In genomic region chr13:91165200-91165599, GRCm38 (mm10) we compare ENCODE assay signal across 9 mouse cellular contexts. TPM values are rescaled to one million over a fixed set of nuclear protein-coding genes. Genes with fewer than 3 reads are reported as not detected.
DNase-seq lines count a peak whose midpoint lies in the region; ATAC-seq lines count a peak whose summit lies in the region.
"Had no signal": no experiment of that assay in that cellular context is flagged by ENCODE, and none has a peak within 500 bp of the region (broad histone marks: within the 10 kb centered on the region; RNA-seq: fewer than 3 reads in every experiment).

No protein-coding gene starts in this region.

- H3K4me1 ChIP-seq in limb, embryonic 13.5 days: peaks cover 43% of the 10 kb centered on the region
- H3K4me1 ChIP-seq in limb, embryonic 10.5 days: peaks cover 41% of the 10 kb centered on the region
- H3K4me1 ChIP-seq in heart, embryonic 16.5 days (ENCODE audit: control insufficient read depth, insufficient read depth, low read length): peaks cover 32% of the 10 kb centered on the region
- H3K4me1 ChIP-seq in stomach, embryonic 14.5 days (ENCODE audit: control insufficient read depth, insufficient read depth, low read length): 0 out of 2 replicates have a peak, but pooled peaks cover 5% of the 10 kb centered on the region
- no peaks in the 10 kb centered on the region for H3K4me1 ChIP-seq in midbrain, embryonic 14.5 days (ENCODE audit: control insufficient read depth, insufficient read depth, low read length)

- WGBS in limb, embryonic 13.5 days: 75% methylated on average over 6 of the region's 6 CpGs
- WGBS in limb, embryonic 10.5 days: 90% methylated on average over 6 of the region's 6 CpGs
- WGBS in heart, embryonic 16.5 days: 50% methylated on average over 6 of the region's 6 CpGs
- WGBS in stomach, embryonic 14.5 days: 60% methylated on average over 6 of the region's 6 CpGs
- WGBS in midbrain, embryonic 14.5 days: 74% methylated on average over 6 of the region's 6 CpGs

- no peak overlapping the region for H3K9ac ChIP-seq in limb, embryonic 13.5 days
- H3K9ac ChIP-seq in heart, embryonic 16.5 days (ENCODE audit: low read length): peak overlapping the region; percentile 3; the same call in 1 of the 2 replicates
- H3K9ac ChIP-seq in stomach, embryonic 14.5 days (replicated peaks; ENCODE audit: low read depth, low read length): no peak overlapping the region
- no peak overlapping the region for H3K9ac ChIP-seq in midbrain, embryonic 14.5 days (replicated peaks; ENCODE audit: low read length)
- H3K9ac ChIP-seq: midbrain, embryonic 12.5 days had no signal

- no peak for DNase-seq in limb, embryonic 10.5 days (ENCODE audit: low spot score)
- peak; percentile 32 for DNase-seq in adrenal gland, postnatal 25 days
- DNase-seq in embryo, embryonic 11 days: no peak
- DNase-seq in midbrain, embryonic 14.5 days: no peak

- H3K4me2 ChIP-seq in limb, embryonic 13.5 days (replicated peaks): no peak overlapping the region
- H3K4me2 ChIP-seq in heart, embryonic 16.5 days (ENCODE audit: low read depth, low read length): 0 out of 2 replicates have a peak overlapping the region, but pooled peaks have one; percentile 17
- H3K4me2 ChIP-seq in stomach, embryonic 14.5 days (replicated peaks; ENCODE audit: low read depth, low read length): no peak overlapping the region
- no peak overlapping the region for H3K4me2 ChIP-seq in midbrain, embryonic 14.5 days (ENCODE audit: low read length)
- H3K4me2 ChIP-seq: midbrain, embryonic 12.5 days had no signal

- ATAC-seq in limb, embryonic 13.5 days (ENCODE audit: low FRiP score, low read depth): peak; percentile 29; the same call in 1 of the 2 replicates
- ATAC-seq in heart, embryonic 16.5 days (replicated peaks; ENCODE audit: extremely low read depth, insufficient read depth, low FRiP score): peak; percentile 42
- ATAC-seq in stomach, embryonic 14.5 days (ENCODE audit: insufficient number of reproducible peaks, insufficient read depth, low FRiP score, low read depth): peak; percentile 69; the same call in 1 of the 2 replicates
- ATAC-seq in erythroid progenitor cell, adult 5-6 weeks (replicated peaks; ENCODE audit: low FRiP score, poor library complexity, severe bottlenecking): no peak
- ATAC-seq in midbrain, embryonic 14.5 days (ENCODE audit: low FRiP score, low TSS enrichment): no peak

- no peaks in the 10 kb centered on the region for H3K36me3 ChIP-seq in limb, embryonic 13.5 days
- H3K36me3 ChIP-seq in limb, embryonic 10.5 days: no peaks in the 10 kb centered on the region
- H3K36me3 ChIP-seq in heart, embryonic 16.5 days (ENCODE audit: control insufficient read depth, insufficient read depth): no peaks in the 10 kb centered on the region
- no peaks in the 10 kb centered on the region for H3K36me3 ChIP-seq in stomach, embryonic 14.5 days (ENCODE audit: control insufficient read depth, insufficient read depth, low read length)
- H3K36me3 ChIP-seq in midbrain, embryonic 14.5 days (ENCODE audit: control insufficient read depth, insufficient read depth, low read length): no peaks in the 10 kb centered on the region
- H3K36me3 ChIP-seq: midbrain, embryonic 12.5 days had no signal

- H3K27ac ChIP-seq in limb, embryonic 13.5 days: peak overlapping the region; percentile 28; the same call in 1 of the 2 replicates
- H3K27ac ChIP-seq in limb, embryonic 10.5 days: no peak overlapping the region
- H3K27ac ChIP-seq in heart, embryonic 16.5 days (ENCODE audit: low read length): peak overlapping the region; percentile 72
- peak overlapping the region; percentile 44 for H3K27ac ChIP-seq in stomach, embryonic 14.5 days (ENCODE audit: low read length)
- H3K27ac ChIP-seq in midbrain, embryonic 14.5 days (replicated peaks; ENCODE audit: low read depth, low read length): no peak overlapping the region
- H3K27ac ChIP-seq: midbrain, embryonic 12.5 days had no signal

- H3K27me3 ChIP-seq in limb, embryonic 13.5 days: no peaks in the 10 kb centered on the region
- H3K27me3 ChIP-seq in limb, embryonic 10.5 days (ENCODE audit: low read depth, poor library complexity, severe bottlenecking): no peaks in the 10 kb centered on the region
- H3K27me3 ChIP-seq in heart, embryonic 16.5 days (ENCODE audit: control insufficient read depth, insufficient read depth, low read length): no peaks in the 10 kb centered on the region
- no peaks in the 10 kb centered on the region for H3K27me3 ChIP-seq in stomach, embryonic 14.5 days (ENCODE audit: control insufficient read depth, insufficient read depth, low read length)
- no peaks in the 10 kb centered on the region for H3K27me3 ChIP-seq in midbrain, embryonic 14.5 days (ENCODE audit: control insufficient read depth, insufficient read depth, low read length)
- H3K27me3 ChIP-seq: midbrain, embryonic 12.5 days had no signal

- H3K9me3 ChIP-seq in limb, embryonic 13.5 days: no peaks in the 10 kb centered on the region
- H3K9me3 ChIP-seq in limb, embryonic 10.5 days (replicated peaks): no peaks in the 10 kb centered on the region
- no peaks in the 10 kb centered on the region for H3K9me3 ChIP-seq in heart, embryonic 16.5 days (replicated peaks; ENCODE audit: control insufficient read depth, low read length)
- H3K9me3 ChIP-seq in stomach, embryonic 14.5 days (ENCODE audit: control insufficient read depth, low read depth, low read length): no peaks in the 10 kb centered on the region
- H3K9me3 ChIP-seq in midbrain, embryonic 14.5 days (ENCODE audit: control insufficient read depth, low read length): no peaks in the 10 kb centered on the region
- H3K9me3 ChIP-seq: midbrain, embryonic 12.5 days had no signal

- H3K4me3 ChIP-seq in limb, embryonic 13.5 days: no peak overlapping the region
- H3K4me3 ChIP-seq in limb, embryonic 10.5 days: no peak overlapping the region
- H3K4me3 ChIP-seq in heart, embryonic 16.5 days (ENCODE audit: low read length): no peak overlapping the region
- H3K4me3 ChIP-seq in stomach, embryonic 14.5 days (ENCODE audit: low read depth, low read length): no peak overlapping the region
- H3K4me3 ChIP-seq in midbrain, embryonic 14.5 days (replicated peaks; ENCODE audit: low read depth, low read length): no peak overlapping the region
- H3K4me3 ChIP-seq: midbrain, embryonic 12.5 days had no signal

RNA-seq across cellular contexts. Expression of gene Atg10, which starts 58.6 kb away (rescaled TPM):
- 18.1 and 19.8 TPM in 2 replicates for polyA plus RNA-seq in limb, embryonic 13.5 days (2015; fragmentation: Nextera tagmentation; extraction: Ambion mirVana)
- 7.4 and 9.1 TPM in 2 replicates for polyA plus RNA-seq in limb, embryonic 10.5 days (2016; fragmentation: Nextera tagmentation; extraction: Ambion mirVana)
- 15.2 and 20.6 TPM in 2 replicates for total RNA-seq in adrenal gland, postnatal 25 days (2021)
- polyA plus RNA-seq in heart, embryonic 16.5 days (2015; fragmentation: Nextera tagmentation; extraction: Ambion mirVana): 29.9 and 31.3 TPM in 2 replicates
- polyA plus RNA-seq in stomach, embryonic 14.5 days (2014; fragmentation: Nextera tagmentation; extraction: Ambion mirVana): 14.7 and 15.0 TPM in 2 replicates
- total RNA-seq in erythroid progenitor cell, adult 5-6 weeks (2015; ENCODE audit: low replicate concordance): 4.2 and 6.1 TPM in 2 replicates
- total RNA-seq in erythroid progenitor cell, adult 5-6 weeks (2017; ENCODE audit: low replicate concordance): 1.7 and 3.8 TPM in 2 replicates
- polyA plus RNA-seq in midbrain, embryonic 14.5 days (2014; fragmentation: Nextera tagmentation; extraction: Ambion mirVana): 14.2 and 14.5 TPM in 2 replicates

Comparison
In these comparisons a context has a peak if more than half of its experiments do, and no peak if none do; other contexts are left out.
1. H3K27ac ChIP-seq: peak in limb, embryonic 13.5 days (single experiment), heart, embryonic 16.5 days (single experiment) and stomach, embryonic 14.5 days (single experiment); none in limb, embryonic 10.5 days (single experiment) and midbrain, embryonic 14.5 days (single experiment).
2. ATAC-seq: peak in limb, embryonic 13.5 days (single experiment), heart, embryonic 16.5 days (single experiment) and stomach, embryonic 14.5 days (single experiment); none in erythroid progenitor cell, adult 5-6 weeks (single experiment) and midbrain, embryonic 14.5 days (single experiment).